Mouse (Mus musculus): ENCODE data around the gene Bahcc1.

Bahcc1 gene

GRCm38 (mm10) chr11:120229861-120230751 is 2.6 kb upstream of the Bahcc1 start:
- DNase-seq, result peak; percentile 76

GRCm38 (mm10) chr11:120230841-120231370 is 1.8 kb upstream of the Bahcc1 start:
- peak; percentile 75 for DNase-seq

GRCm38 (mm10) chr11:120231379-120231778 is 1.4 kb upstream of the Bahcc1 start:
- DNase-seq, result peak; percentile 99

- DNase-seq, result peak; percentile 78
Observed at GRCm38 (mm10) chr11:120233441-120234135, 841 bp downstream of the Bahcc1 start.

- DNase-seq, result peak; percentile 60
Observed at GRCm38 (mm10) chr11:120234136-120234775, 1.5 kb downstream of the Bahcc1 start.

- DNase-seq, result peak; percentile 48
Observed at GRCm38 (mm10) chr11:120234776-120235181, 2.0 kb downstream of the Bahcc1 start.

- DNase-seq, result peak; percentile 63
Observed at GRCm38 (mm10) chr11:120235385-120236113, 2.8 kb downstream of the Bahcc1 start.

GRCm38 (mm10) chr11:120236114-120236437 is 3.3 kb downstream of the Bahcc1 start:
- DNase-seq, result no peak

- peak; percentile 79 for DNase-seq
Observed at GRCm38 (mm10) chr11:120236438-120237165, 3.9 kb downstream of the Bahcc1 start.

GRCm38 (mm10) chr11:120237166-120238131 is 4.7 kb downstream of the Bahcc1 start:
- DNase-seq, result peak; percentile 62

GRCm38 (mm10) chr11:120238306-120238705 is 5.6 kb downstream of the Bahcc1 start:
- DNase-seq, result no peak

GRCm38 (mm10) chr11:120238751-120239359 is 6.1 kb downstream of the Bahcc1 start:
- DNase-seq, result peak; percentile 56

GRCm38 (mm10) chr11:120239581-120239991 is 6.8 kb downstream of the Bahcc1 start:
- peak; percentile 55 for DNase-seq

- peak; percentile 81 for DNase-seq
Observed at GRCm38 (mm10) chr11:120240206-120240605, 7.5 kb downstream of the Bahcc1 start.

- DNase-seq, result no peak
Observed at GRCm38 (mm10) chr11:120240941-120241890, 8.5 kb downstream of the Bahcc1 start.

- no peak for DNase-seq
Observed at GRCm38 (mm10) chr11:120241981-120242725, 9.4 kb downstream of the Bahcc1 start.

GRCm38 (mm10) chr11:120242726-120243530 is 10.2 kb downstream of the Bahcc1 start:
- no peak for DNase-seq

GRCm38 (mm10) chr11:120243531-120243820 is 10.7 kb downstream of the Bahcc1 start:
- DNase-seq, result no peak
